Mouse (Mus musculus) heart, postnatal 10 days (tissue): ENCODE measurements around the gene Mlx. TPM values are rescaled to one million over a fixed set of nuclear protein-coding genes. Genes with fewer than 3 reads are reported as not detected.
A peak's percentile ranks its signal among the peaks of the same experiment; 100 is the strongest.
"Not testable (repeated sequence)": the region's sequence is repeated elsewhere in the genome, so short reads cannot be mapped to it uniquely, and the experiment has no call there.

ENCODE experiments used
- DNase-seq, 2 experiments: peaks; one replicate each; pipeline ENCODE4 v3.0.0; 2021
- intact Hi-C: fragments of 180-260 bp; cut with DNase I; formaldehyde crosslinking; loops from one replicate; pipeline ENCODE4 v1.15.1; 2025
- total RNA-seq, 2 experiments: library from RNA; stranded (reverse); gene quantifications; 2 replicates each; pipeline ENCODE4 v1.2.3; 2021

The Mlx gene
- total RNA-seq, 2 experiments from 2014 or later: 14.1 to 18.1 TPM

DNA sequence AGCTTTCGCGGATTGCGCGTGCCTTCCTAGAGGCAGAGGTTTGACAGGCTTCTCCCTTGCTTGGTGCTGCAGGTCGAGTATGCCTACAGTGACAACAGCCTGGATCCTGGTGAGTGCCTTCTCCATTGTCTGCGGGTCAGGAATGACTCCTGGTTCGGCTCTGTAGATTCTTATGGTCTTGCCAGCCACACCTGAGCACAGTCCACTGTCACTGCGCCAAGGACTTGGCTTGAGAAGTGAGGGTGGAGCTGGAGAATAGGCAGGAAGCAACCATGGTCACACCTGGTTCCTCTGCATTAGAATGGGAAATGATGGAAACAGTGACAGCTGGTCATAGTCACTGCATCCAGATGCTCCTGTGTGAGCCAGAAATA, 592 bp downstream of the Mlx start:
- intact Hi-C loops: no loop called here
- DNase-seq: no peak

DNA sequence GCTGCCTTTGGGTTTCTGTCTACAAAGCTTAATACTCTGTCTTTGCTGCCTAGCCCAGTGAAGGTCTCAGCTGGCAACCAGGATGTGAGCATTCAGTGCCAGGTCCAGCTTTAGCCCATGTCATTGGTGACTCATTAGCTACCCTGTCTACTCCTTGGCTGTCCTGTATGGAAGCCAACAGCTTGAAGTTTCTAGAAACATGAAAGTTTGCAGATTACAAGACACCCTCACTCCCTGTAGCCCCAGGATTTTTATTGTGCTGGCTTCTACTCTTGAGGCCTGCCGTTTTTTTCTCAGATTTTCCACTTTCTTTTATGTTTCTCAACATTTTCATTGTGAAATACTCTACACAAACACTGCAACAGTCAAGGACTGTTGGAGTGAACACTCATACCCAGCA, 2.9 kb downstream of the Mlx start:
- DNase-seq: no peak
- intact Hi-C loops: loop anchor here (10.0 kb wide), 1 partner anchor 215 kb away; the partner anchor contains the start of gene Becn1

DNA sequence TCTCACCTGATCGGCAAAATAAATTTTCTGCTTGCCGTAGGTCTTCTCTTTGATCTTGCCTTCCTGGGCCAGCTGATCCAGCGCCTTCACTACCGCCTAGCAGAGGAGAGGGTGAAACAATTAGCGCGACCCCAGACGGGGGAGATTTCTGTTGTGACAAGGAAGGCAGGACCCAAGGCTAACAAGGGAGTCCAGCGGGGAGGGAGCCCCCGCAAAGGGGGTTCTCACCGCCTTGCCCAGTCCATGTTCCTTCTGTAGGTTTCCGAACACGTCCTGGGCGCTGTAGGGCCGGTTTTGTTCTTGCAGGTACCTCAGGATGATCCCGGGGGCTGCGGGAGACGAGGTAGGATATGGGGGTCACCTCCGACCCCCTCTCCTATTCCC, 7.8 kb downstream of the Mlx start:
- intact Hi-C loops: loop anchor here (1.0 to 10.0 kb wide), 2 partner anchors 79 to 210 kb away; partner anchors contain the start of gene Becn1
- DNase-seq: no peak

DNA sequence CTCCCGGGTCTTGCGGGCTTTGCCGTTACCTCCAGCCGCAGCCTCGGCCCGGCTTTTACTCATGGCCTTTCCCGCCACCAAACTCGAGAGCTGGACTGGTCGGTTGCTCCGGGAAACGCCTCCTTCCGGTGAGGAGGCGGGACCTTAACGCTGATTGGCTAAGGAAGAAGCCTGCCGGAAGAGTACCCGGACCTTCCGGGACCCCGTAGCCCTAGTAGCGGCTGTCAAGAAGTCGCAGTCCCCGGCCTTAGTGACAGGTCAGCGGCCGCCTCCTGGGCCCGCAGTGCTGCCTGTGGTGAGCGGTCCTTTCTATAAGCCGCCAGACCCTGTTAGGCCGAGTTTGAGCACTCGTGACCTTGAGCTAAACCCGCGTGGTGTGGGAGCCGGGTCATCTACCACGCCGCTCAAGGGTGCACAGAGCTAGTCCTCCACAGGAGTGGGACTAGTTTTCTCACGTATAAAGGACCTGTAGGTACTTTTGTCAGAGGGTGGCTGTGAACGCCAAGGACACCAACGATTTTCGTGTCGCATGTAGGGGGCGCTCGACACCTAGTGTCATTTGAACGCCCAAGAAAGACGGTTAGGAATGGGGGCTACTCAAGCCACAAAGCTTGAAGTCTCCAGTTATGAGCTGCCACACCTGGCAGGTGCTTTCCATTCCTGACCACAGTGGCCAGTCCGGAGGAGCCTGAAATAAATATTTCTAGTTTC, 8.4 kb downstream of the Mlx start, which contains the start of gene Psmc3ip:
TSS of gene Psmc3ip (minus strand) at position 123 of the 711 bp plus-strand sequence.
- peak; percentile 98 to 99 for DNase-seq
- intact Hi-C loops: loop anchor here (1.0 to 10.0 kb wide), 2 partner anchors 79 to 209 kb away; partner anchors contain the start of gene Becn1

DNA sequence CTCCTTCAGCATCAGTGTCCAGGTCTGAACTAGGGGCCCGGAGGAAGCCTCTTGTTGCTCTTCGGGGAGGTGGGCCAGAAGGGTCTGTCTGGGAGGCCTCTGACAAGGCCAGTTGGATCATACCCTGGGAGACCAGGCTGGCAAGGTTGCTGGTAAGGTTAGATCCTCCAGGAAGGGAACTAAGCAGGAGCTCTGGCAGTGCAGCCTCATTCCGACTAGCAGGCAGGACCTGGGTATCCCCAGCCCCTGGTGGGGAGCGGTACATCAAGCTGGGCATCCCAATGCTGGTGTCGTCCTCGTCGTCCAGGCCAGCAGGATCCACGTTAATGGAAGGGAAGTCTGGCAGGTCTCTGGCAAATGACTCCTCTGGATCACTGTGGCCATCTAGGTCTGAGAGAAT, 11.2 kb downstream of the Mlx start:
- DNase-seq: no peak
- intact Hi-C loops: loop anchor here (10.0 kb wide), 1 partner anchor 207 kb away; the partner anchor contains the start of gene Becn1

DNA sequence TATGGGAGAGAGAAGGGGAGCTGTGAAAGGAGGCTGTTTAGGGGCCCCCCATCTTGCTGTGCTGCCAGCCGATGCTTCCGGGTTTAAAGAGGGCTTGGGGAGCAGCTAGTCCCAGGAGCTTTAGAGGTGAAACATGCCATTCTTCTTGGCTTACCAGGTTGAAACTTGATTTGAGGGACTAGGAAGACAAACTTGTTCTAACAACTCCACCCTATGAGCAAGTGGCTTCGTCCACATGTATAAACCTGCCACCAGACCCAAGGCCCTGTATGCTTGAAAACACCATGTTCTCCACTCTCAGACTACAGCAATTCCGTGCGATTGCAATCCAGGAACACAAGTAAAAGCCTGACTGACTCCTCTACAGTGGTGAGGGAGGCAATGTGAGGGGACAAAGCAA, 15.9 kb downstream of the Mlx start:
- intact Hi-C loops: no loop called here
- no peak for DNase-seq

DNA sequence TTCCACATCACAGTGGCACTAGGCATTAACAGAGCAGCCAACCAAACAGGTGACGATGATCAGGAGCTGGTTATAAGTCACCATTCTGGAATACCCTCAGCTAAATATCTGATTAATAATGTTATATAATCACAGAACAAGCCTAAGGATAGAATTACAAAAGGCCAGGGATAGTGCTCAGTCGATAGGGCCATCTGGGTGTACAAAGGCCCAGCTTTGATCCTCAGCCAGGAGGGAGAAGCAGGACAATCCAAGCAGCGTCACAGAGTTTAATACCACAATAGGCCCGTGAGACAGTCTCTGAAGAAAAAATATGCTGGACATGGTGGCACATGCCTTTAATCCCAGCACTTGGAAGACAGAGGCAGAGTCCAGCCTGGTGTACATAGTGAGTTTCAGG, 22.3 kb downstream of the Mlx start:
- intact Hi-C loops: no loop called here
- DNase-seq: no peak

DNA sequence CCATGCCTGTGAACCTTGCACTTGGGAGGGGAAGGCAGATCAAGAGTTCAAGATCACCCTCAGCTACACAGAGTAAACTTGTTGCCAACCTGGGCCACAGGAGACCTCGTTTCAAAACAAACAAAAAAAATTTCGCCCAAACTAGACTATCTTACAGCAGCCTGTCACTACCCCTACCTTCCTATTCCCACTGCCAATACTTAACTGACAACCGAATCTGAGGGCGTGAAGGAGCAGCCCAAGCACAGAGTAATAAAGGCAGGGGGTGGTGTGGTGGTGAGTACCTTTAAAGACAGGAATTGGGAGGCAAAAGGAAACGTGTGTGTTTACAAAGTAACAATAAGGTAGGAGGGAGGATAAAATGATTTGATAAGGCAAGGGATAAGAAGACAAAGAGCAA, 23.6 kb downstream of the Mlx start:
- DNase-seq: no peak
- intact Hi-C loops: no loop called here

DNA sequence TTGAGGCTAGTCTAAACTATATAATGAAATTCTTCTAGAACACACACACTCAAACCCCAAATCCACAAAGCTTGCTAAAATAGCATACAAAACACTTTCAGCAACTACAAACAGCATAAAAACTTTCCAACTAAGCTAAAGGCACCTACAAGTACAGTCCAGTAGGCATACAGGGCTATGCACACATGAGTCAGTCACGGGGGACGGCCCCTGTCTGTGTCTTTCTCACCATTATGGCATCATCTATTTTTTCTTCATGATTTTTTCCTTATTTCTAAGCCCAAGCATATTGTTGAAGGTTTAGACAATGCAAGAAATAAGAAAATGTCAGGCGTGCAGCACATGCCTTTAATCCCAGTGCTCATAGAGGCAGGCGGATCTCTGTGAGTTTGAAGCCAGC, 24.1 kb downstream of the Mlx start:
- no peak for DNase-seq
- intact Hi-C loops: no loop called here

DNA sequence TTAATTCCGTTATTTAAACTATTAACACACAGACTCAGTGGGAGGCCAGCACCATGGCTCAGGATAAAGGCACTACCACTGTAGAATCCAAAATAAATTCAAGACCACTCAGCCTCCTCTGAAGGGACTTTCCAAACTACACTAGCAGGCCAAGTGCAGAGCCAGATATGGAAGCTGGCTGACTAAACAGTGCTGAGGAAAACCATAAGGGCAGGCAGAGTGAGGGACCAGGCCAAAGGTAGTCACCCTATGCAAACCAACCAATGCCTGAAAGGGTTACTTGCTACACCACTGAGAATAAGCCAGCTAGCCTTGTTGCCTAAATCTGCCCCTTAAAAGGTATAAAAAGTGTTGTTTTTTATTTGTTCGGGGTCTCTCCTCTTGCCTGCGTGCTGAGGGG, 25.1 kb downstream of the Mlx start:
- no peak for DNase-seq
- intact Hi-C loops: no loop called here

DNA sequence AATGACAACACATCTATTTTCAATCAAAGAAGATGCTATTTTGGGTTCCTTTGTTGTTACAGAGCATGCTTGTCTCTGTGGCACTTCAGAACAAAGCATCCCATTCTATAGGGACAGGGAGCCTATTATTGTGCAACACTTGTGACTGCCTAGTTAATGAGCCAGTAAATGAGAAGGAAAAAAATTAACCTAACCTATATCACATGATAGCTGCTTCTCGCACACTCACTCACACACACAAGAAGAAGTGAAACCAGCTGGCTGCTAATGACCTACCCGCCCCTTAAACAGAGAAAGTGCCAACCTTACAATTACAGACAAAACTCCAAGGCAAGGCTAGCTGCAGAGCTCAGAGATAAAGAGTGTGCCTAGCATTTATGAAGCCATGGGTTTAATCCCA, 28.5 kb downstream of the Mlx start:
- no peak for DNase-seq
- intact Hi-C loops: no loop called here

DNA sequence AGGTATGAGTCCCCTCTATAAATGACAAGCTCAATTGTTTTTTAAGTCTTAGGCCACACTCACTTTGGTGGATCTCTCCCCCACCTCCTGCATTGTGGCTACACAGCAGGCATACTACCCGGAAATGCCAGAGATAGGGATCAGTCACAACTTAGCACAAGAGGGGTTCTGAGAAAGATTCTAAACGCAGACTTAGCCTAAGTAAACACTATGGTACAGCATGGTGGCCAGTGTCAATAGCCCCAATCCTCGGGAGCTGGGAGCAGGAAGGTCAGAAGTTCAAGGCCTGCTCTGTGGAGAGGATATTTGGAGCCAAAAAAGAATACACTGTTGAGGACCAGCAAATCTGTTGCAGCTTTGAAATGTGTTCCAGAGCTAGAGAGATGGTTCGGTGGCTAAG, 31.0 kb downstream of the Mlx start:
- no peak for DNase-seq
- intact Hi-C loops: no loop called here

DNA sequence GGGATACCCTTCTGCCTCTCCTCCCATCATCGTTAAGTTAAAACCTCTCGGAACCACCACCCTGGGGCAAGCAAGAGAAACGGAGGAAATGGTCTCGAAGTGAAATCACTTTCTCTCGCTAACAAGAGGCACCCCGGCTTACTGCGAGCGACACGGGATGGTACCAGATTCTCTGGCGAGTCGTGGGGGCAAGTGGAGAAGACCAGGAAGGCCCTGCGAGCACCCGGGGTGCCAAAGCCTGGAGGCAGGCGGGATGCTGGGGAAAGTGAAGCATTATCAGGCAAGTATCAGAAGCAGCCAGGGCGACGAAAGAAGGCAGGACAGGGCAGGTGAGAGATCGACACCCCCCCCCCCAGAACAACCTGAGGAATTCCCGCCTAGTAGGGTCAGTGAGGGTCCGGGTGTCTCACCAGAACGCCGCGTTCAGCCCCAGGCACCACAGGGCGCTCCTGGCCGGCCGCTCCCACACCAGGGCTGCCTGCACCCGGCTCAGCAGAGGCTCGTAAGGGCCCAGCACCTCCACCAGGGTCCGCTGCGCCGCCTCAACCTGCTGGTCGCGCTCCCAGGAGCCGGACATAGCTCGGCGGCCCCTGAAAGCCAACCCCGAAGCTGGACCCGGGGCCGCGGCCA, 32.2 kb downstream of the Mlx start:
- no peak for DNase-seq
- intact Hi-C loops: no loop called here

DNA sequence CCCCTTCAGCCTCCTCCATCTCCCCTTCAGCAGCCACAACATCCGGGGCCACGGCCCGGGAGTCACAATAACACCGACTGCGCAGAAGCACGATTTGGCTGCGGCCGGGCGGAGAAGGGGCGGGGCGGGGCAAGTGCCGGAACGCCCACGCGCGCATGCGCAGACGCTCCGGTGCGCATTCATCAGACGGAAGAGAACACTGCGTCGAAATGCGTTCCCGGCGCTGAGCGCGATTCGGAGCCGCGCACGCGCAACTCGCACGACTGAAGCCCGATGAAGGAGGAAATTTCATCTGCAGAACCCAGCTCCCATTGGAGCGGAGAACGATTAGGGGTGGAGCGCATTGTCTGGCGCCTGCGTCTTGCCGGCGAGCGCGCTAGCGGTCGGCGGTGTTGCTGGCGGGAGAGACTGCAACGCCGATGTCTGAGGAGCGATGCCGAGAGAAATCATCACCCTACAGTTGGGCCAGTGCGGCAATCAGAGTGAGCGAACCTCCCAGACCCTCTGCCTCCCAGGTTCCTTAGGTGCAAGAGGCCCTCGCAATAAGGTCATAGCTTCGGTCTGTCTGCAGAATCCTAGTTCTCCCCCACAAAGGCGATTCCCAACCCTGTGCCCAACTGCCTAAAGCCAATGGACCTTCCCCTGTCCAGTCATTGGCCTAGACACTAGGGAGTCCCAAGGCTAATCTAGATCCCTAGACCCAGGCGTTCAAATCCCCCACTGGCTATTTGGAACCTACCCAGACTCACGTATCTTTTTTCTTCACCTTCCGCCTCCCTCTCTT, 32.9 kb downstream of the Mlx start, which contains the start of the genes Retreg3 and Tubg1:
TSS of gene Retreg3 (minus strand) at position 133 of the 784 bp plus-strand sequence.
TSS of gene Tubg1 (plus strand) at position 178 of the 784 bp plus-strand sequence.
- intact Hi-C loops: loop anchor here (2.0 kb wide), 1 partner anchor 49 kb away; no protein-coding TSS in a partner anchor

DNA sequence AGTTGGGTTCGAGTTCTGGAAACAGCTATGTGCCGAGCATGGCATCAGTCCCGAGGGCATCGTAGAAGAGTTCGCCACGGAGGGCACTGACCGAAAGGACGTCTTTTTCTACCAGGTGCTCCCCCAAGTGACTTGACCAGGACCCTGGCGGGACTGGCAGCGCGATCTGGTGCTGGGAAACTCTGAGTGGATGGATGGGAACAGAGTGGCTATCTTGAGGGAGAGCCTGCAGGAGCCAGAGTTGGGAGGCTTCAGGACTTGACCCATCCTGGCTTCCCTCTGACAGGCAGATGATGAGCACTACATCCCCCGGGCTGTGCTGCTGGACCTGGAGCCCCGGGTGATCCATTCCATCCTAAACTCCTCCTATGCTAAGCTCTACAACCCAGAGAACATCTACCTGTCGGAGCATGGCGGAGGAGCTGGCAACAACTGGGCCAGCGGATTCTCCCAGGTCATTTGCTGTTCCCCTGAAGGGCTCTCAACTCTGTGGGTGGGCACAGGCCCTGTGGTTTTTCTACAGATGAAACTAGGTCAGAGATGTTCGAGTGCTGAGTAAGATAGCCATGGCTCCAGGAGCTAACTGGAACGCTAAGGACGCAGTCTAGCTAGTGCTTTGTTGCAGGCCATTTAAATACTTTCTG, 33.6 kb downstream of the Mlx start:
- DNase-seq: no peak
- intact Hi-C loops: loop anchor here (2.0 kb wide), 1 partner anchor 48 kb away; no protein-coding TSS in a partner anchor

More for the DNA sequence above, 32.9 kb downstream of the Mlx start, which contains the start of the genes Retreg3 and Tubg1:
- DNase-seq: peak; percentile 99

DNA sequence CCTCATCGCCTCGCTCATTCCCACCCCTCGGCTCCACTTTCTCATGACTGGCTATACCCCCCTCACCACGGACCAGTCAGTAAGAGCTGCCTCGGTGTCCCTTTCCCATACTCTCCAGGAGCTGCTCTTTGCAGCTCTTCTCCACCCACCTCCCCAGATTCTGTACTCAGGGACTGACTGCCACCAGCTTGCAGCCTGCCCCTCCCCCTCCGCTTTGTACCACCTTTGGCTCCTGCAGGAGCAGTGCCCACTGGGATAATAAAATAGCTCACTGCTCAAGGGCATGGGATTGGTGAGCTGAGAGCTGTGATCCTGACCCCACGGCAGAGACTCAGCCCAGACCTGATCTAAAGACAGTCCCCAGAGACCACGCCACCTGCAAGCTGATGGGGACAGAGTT, 37.4 kb downstream of the Mlx start:
- DNase-seq, intact Hi-C loops: not testable (repeated sequence)

DNA sequence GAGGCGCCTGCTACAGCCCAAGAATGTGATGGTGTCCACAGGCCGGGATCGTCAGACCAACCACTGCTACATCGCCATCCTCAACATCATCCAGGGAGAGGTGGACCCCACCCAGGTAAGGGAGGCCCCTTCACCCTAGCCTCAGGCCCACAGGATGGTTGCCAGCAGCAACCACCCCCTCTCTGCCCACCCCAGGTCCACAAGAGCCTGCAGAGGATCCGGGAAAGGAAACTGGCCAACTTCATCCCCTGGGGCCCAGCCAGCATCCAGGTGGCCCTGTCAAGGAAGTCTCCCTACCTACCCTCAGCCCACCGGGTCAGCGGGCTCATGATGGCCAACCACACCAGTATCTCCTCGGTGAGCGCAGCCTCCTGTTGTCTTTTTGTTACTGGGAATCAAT, 37.9 kb downstream of the Mlx start:
- DNase-seq, intact Hi-C loops: not testable (repeated sequence)

DNA sequence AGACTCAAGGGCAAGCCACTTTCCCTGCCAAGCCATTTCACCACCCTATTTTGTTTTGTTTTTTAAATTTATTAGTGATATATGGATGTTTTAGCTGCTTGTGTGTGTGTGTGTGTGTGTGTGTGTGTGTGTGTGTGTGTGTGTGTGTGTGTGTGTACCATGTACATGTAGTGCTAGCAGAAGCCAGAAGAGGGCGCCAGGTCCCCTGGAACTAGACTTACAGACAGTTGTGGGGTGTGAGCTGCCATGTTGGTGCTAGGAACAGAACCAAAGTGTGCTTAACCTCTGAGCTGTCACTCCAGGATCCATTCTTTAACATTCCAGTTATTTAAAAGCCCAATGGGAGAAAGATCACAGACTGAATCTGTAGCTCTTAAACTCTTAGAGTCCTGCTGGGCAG, 40.0 kb downstream of the Mlx start:
- no peak for DNase-seq

DNA sequence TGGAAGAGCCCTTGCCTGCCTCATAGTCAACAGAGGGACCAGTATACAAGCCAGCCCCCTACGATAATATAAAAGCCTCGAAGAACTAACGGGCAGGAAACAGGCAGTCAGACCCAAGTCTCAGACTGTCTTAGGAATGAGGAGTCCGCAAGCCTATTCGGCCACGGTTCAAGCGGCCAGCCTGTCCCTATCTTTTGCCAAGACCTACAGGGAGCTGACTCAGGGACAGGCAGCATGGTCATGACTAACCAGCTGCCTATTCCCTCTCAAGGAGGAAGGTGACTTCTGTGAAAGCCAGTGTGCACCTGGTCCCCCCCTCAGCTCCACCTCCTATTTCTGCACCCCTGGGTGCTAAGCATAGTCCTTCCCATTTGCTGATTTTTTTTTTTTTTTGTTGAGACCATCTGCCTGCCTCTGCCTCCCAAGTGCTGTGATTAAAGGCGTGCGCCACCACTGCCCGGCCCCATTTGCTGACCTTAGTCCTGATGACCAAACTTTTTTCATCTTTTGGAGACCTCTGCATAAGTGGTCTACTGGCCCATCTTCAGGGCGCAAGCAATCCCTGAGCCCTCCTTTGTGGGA, 42.0 kb downstream of the Mlx start:
- intact Hi-C loops: no loop called here
- DNase-seq: peak in 1 of 2 experiments; percentile 38

More for the DNA sequence above, 40.0 kb downstream of the Mlx start:
- intact Hi-C loops: no loop called here
